Comparison of ENCODE assay signal across 11 mouse cellular contexts in the genomic region with DNA sequence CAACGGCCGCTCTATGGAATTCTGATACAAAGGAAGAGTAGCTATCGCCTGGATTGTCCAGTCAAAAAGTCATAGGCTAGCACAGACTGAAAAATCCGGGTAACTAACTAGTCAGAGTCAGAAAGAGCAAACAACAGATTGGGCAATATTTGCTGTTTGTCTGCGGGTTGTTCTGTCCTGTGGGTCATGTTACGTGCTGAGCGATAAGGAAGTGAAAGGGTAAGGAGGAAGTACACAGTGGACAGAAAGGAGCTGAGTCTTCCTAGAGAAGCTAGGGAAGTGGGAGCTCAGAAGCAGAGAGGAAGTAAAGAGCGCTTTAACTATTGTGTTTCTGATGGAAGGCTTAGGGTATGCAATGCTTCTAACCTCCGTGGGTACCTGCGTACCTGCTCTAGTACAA. TPM values are rescaled to one million over a fixed set of nuclear protein-coding genes. Genes with fewer than 3 reads are reported as not detected.
DNase-seq lines count a peak whose midpoint lies in the region; ATAC-seq and TF ChIP-seq lines count a peak whose summit lies in the region.
"Had no signal": no experiment of that assay in that cellular context is flagged by ENCODE, and none has a peak within 500 bp of the region (broad histone marks: within the 10 kb centered on the region; RNA-seq: fewer than 3 reads in every experiment).

No protein-coding gene starts in this region.

- no peaks in the 10 kb centered on the region for H3K36me3 ChIP-seq in kidney, adult 2 months (ENCODE audit: control insufficient read depth, insufficient read depth, low read length)
- H3K36me3 ChIP-seq in CH12.LX (replicated peaks in 1 of 2; ENCODE audit: control insufficient read depth in 1 of 2, insufficient read depth in 1 of 2, low read length in 1 of 2), result no peaks in the 10 kb centered on the region
- no peaks in the 10 kb centered on the region for H3K36me3 ChIP-seq in intestine, embryonic 16.5 days (ENCODE audit: control insufficient read depth, insufficient read depth, low read length)
- no peaks in the 10 kb centered on the region for H3K36me3 ChIP-seq in hindbrain, embryonic 16.5 days (ENCODE audit: control insufficient read depth, insufficient read depth, low read length)
- H3K36me3 ChIP-seq: hindbrain, embryonic 13.5 days; midbrain, embryonic 13.5 days had no signal

- peaks cover 9% of the 10 kb centered on the region; the same call in 1 of the 2 replicates for H3K4me1 ChIP-seq in kidney, adult 2 months (ENCODE audit: control insufficient read depth, insufficient read depth, low read length)
- peaks cover 10 to 48% of the 10 kb centered on the region in 2 experiments for H3K4me1 ChIP-seq in CH12.LX (ENCODE audit: control insufficient read depth in 1 of 2, insufficient read depth in 2 of 2)
- H3K4me1 ChIP-seq in intestine, embryonic 16.5 days (ENCODE audit: control insufficient read depth, insufficient read depth, low read length), result no peaks in the 10 kb centered on the region
- H3K4me1 ChIP-seq in hindbrain, embryonic 16.5 days (ENCODE audit: control insufficient read depth, insufficient read depth, low read depth, low read length), result no peaks in the 10 kb centered on the region

- peak overlapping the region; percentile 35; the same call in 1 of the 2 replicates for H3K9ac ChIP-seq in CH12.LX (ENCODE audit: insufficient read depth, low read depth)
- no peak overlapping the region for H3K9ac ChIP-seq in intestine, embryonic 16.5 days (ENCODE audit: low read depth, low read length)
- H3K9ac ChIP-seq in hindbrain, embryonic 16.5 days (ENCODE audit: low read depth, low read length), result no peak overlapping the region
- H3K9ac ChIP-seq: hindbrain, embryonic 13.5 days; midbrain, embryonic 13.5 days had no signal

- no peaks in the 10 kb centered on the region for H3K9me3 ChIP-seq in CH12.LX (replicated peaks; ENCODE audit: low read length)
- no peaks in the 10 kb centered on the region for H3K9me3 ChIP-seq in intestine, embryonic 16.5 days (ENCODE audit: control insufficient read depth, low read length)
- no peaks in the 10 kb centered on the region for H3K9me3 ChIP-seq in hindbrain, embryonic 16.5 days (ENCODE audit: control insufficient read depth, low read length)
- H3K9me3 ChIP-seq: hindbrain, embryonic 13.5 days; midbrain, embryonic 13.5 days had no signal

- H3K27ac ChIP-seq in kidney, adult 2 months (ENCODE audit: insufficient read depth, low read depth, low read length), result no peak overlapping the region
- H3K27ac ChIP-seq in CH12.LX (ENCODE audit: insufficient read depth, low read depth), result peak overlapping the region; percentile 40; the same call in 1 of the 2 replicates
- no peak overlapping the region for H3K27ac ChIP-seq in intestine, embryonic 16.5 days (ENCODE audit: low read length)
- H3K27ac ChIP-seq in hindbrain, embryonic 16.5 days (ENCODE audit: low read depth, low read length), result no peak overlapping the region
- H3K27ac ChIP-seq: hindbrain, embryonic 13.5 days; midbrain, embryonic 13.5 days had no signal

- no peaks in the 10 kb centered on the region for H3K79me2 ChIP-seq in CH12.LX (replicated peaks; ENCODE audit: control insufficient read depth, extremely low read depth, insufficient read depth, poor library complexity, severe bottlenecking)

- dilution Hi-C loops in CH12.LX (cut with MboI; ENCODE audit: extremely low pct_ligation_motif_present, extremely low pct_unique_long_range_greater_than_20kb, low sequenced_read_pairs), result no loop called here

- TF ChIP-seq POLR2A in kidney, adult 2 months (IDR thresholded peaks at IDR 0.05; ENCODE audit: low read depth, low read length), result no peak
- TF ChIP-seq POLR2A in CH12.LX (IDR thresholded peaks at IDR 0.05; ENCODE audit: low read depth, low read length), result 0 out of 2 replicates have a peak, but pooled peaks have one; percentile 23

- 73% methylated on average over 10 of the region's 10 CpGs for WGBS in kidney, adult 2 months
- WGBS in intestine, embryonic 16.5 days, result 62% methylated on average over 10 of the region's 10 CpGs
- 85% methylated on average over 10 of the region's 10 CpGs for WGBS in hindbrain, embryonic 16.5 days

- peak; percentile 90 for ATAC-seq in intestine, embryonic 16.5 days
- ATAC-seq in megakaryocyte progenitor cell, adult 5-6 weeks (replicated peaks; ENCODE audit: poor library complexity), result peak; percentile 88
- no peak for ATAC-seq in hindbrain, embryonic 16.5 days
- ATAC-seq: midbrain, embryonic 13.5 days had no signal

- TF ChIP-seq CTCF in kidney, adult 2 months (conservative IDR thresholded peaks at IDR 0.05; ENCODE audit: insufficient read depth, insufficient read length, low read depth, low read length), result no peak
- no peak for TF ChIP-seq CTCF in CH12.LX (conservative IDR thresholded peaks at IDR 0.05 in 1 of 2, IDR thresholded peaks at IDR 0.05 in 1 of 2; ENCODE audit: low read depth in 2 of 2, low read length in 2 of 2)

- no peaks in the 10 kb centered on the region for H3K27me3 ChIP-seq in kidney, adult 2 months (replicated peaks; ENCODE audit: control insufficient read depth, insufficient read depth, low read length)
- H3K27me3 ChIP-seq in CH12.LX (replicated peaks), result no peaks in the 10 kb centered on the region
- H3K27me3 ChIP-seq in intestine, embryonic 16.5 days (replicated peaks; ENCODE audit: control insufficient read depth, insufficient read depth, low read length), result no peaks in the 10 kb centered on the region
- H3K27me3 ChIP-seq in hindbrain, embryonic 16.5 days (replicated peaks; ENCODE audit: control insufficient read depth, insufficient read depth, low read length), result no peaks in the 10 kb centered on the region
- H3K27me3 ChIP-seq: hindbrain, embryonic 13.5 days; midbrain, embryonic 13.5 days had no signal

- no peak overlapping the region for H3K4me3 ChIP-seq in kidney, adult 2 months (ENCODE audit: insufficient read depth, low read depth, low read length)
- H3K4me3 ChIP-seq in CH12.LX (replicated peaks in 1 of 3; ENCODE audit: low read depth in 2 of 3, low read length in 2 of 3, poor library complexity in 1 of 3), result no peak overlapping the region
- H3K4me3 ChIP-seq in intestine, embryonic 16.5 days (ENCODE audit: low read length), result no peak overlapping the region
- no peak overlapping the region for H3K4me3 ChIP-seq in hindbrain, embryonic 16.5 days (ENCODE audit: low read length)
- H3K4me3 ChIP-seq: hindbrain, embryonic 13.5 days; midbrain, embryonic 13.5 days had no signal

- peak; percentile 95 for TF ChIP-seq EP300 in CH12.LX (IDR thresholded peaks at IDR 0.05; ENCODE audit: low read length)

- peak; percentile 46 for DNase-seq in kidney, adult 2 months
- no peak for DNase-seq in kidney, adult 11 months
- DNase-seq in CH12.LX (ENCODE audit: extremely low read depth), result peak; percentile 67
- DNase-seq in thymus, adult 18-20 months, result no peak
- no peak for DNase-seq in cerebellum, postnatal 25 days
- DNase-seq: adrenal gland, postnatal 25 days had no signal

- TF ChIP-seq RAD21 in CH12.LX (IDR thresholded peaks at IDR 0.05; ENCODE audit: low read depth, low read length), result no peak; the same call in 1 of the 2 replicates

- in situ Hi-C loops in CH12.LX (cut with MboI; ENCODE audit: low pct_ligation_motif_present, low pct_unique_long_range_greater_than_20kb, low sequenced_read_pairs), result loop anchor here (25.0 kb wide), 1 partner anchor 418 kb away; a partner anchor contains a TSS

- H3K4me2 ChIP-seq in CH12.LX (ENCODE audit: insufficient read depth, low read depth, poor library complexity, severe bottlenecking), result peak overlapping the region; percentile 81
- H3K4me2 ChIP-seq in intestine, embryonic 16.5 days (ENCODE audit: low read depth, low read length), result no peak overlapping the region
- H3K4me2 ChIP-seq in hindbrain, embryonic 16.5 days (ENCODE audit: low read length), result no peak overlapping the region
- H3K4me2 ChIP-seq: hindbrain, embryonic 13.5 days; midbrain, embryonic 13.5 days had no signal

TF ChIP-seq in CH12.LX, 34 proteins besides CTCF, POLR2A, EP300 and RAD21 (continues in another document):
- TF ChIP-seq JUND (conservative IDR thresholded peaks at IDR 0.05; ENCODE audit: low read depth, low read length) (no peak; the same call in 1 of the 2 replicates), JUN (IDR thresholded peaks at IDR 0.05; ENCODE audit: insufficient read depth, low read depth, low read length) (no peak), MXI1 (IDR thresholded peaks at IDR 0.05; ENCODE audit: low read depth, low read length) (no peak), HCFC1 (IDR thresholded peaks at IDR 0.05; ENCODE audit: low read depth, low read length) (0 out of 2 replicates have a peak, but pooled peaks have one; percentile 20), ZMIZ1 (IDR thresholded peaks at IDR 0.05; ENCODE audit: low read depth, low read length) (no peak), MAZ (IDR thresholded peaks at IDR 0.05; ENCODE audit: low read depth, low read length) (no peak), NELFE (IDR thresholded peaks at IDR 0.05; ENCODE audit: low read depth, low read length) (no peak), CHD2 (IDR thresholded peaks at IDR 0.05; ENCODE audit: low read length) (peak; percentile 53; the same call in 1 of the 2 replicates), ZC3H11A (IDR thresholded peaks at IDR 0.05; ENCODE audit: low read depth, low read length) (no peak), ZKSCAN1 (IDR thresholded peaks at IDR 0.05; ENCODE audit: borderline replicate concordance, low read depth, low read length) (no peak), UBTF (IDR thresholded peaks at IDR 0.05; ENCODE audit: low read depth, low read length) (no peak), TCF12 (IDR thresholded peaks at IDR 0.05; ENCODE audit: low read depth, low read length) (peak; percentile 64; the same call in 1 of the 2 replicates), IRF4 (IDR thresholded peaks at IDR 0.05; ENCODE audit: low read depth, low read length) (peak; percentile 95), POLR2AphosphoS2 (IDR thresholded peaks at IDR 0.05; ENCODE audit: low read depth, low read length) (no peak), SIN3A (IDR thresholded peaks at IDR 0.05; ENCODE audit: low read length) (0 out of 2 replicates have a peak, but pooled peaks have one; percentile 16), MYC (IDR thresholded peaks at IDR 0.05; ENCODE audit: low read depth, low read length) (no peak), NRF1 (IDR thresholded peaks at IDR 0.05; ENCODE audit: low read depth, low read length) (no peak), TBP (conservative IDR thresholded peaks at IDR 0.05; ENCODE audit: low read depth, low read length) (0 out of 2 replicates have a peak, but pooled peaks have one; percentile 29), USF1 (IDR thresholded peaks at IDR 0.05; ENCODE audit: low read depth, low read length) (no peak)

RNA-seq across cellular contexts. Expression of a gene that starts 38.8 kb away (rescaled TPM):
- 11.2 and 14.8 TPM in 2 replicates for polyA plus RNA-seq in kidney, adult 2 months (2012; rRNA removed)
- total RNA-seq in CH12.LX (2012; rRNA removed) (108 and 138 TPM in 2 replicates), CH12.LX (2014; rRNA removed) (143 and 161 TPM in 2 replicates)
- 242 and 267 TPM in 2 replicates for polyA plus RNA-seq in CH12.LX (2012; ENCODE audit: insufficient read length, low read depth)
- polyA plus RNA-seq in intestine, embryonic 16.5 days (2015; fragmentation: Nextera tagmentation; extraction: Ambion mirVana), result 48.4 and 59.1 TPM in 2 replicates
- 133 and 143 TPM in 2 replicates for total RNA-seq in megakaryocyte progenitor cell, adult 5-6 weeks (2015)
- 116 and 143 TPM in 2 replicates for total RNA-seq in megakaryocyte progenitor cell, adult 5-6 weeks (2017)
- polyA plus RNA-seq in hindbrain, embryonic 16.5 days (2015; fragmentation: Nextera tagmentation; extraction: Ambion mirVana), result 24.7 and 24.9 TPM in 2 replicates

Comparison
In these comparisons a context has a peak if more than half of its experiments do, and no peak if none do; other contexts are left out.
1. DNase-seq: peak in kidney, adult 2 months (single experiment) and CH12.LX (single experiment); none in kidney, adult 11 months (single experiment), thymus, adult 18-20 months (0 of 2) and cerebellum, postnatal 25 days (0 of 2).